Mouse (Mus musculus): ENCODE measurements around the gene Gxylt2.

- TF ChIP-seq EP300 (IDR thresholded peaks at IDR 0.05; ENCODE audit: insufficient read depth, low read depth, low read length) (no peak), CTCF (IDR thresholded peaks at IDR 0.05; ENCODE audit: low read depth, low read length) (no peak)
Observed at GRCm38 (mm10) chr6:100833355-100833754, 128.8 kb downstream of the Gxylt2 start, which contains the start of gene Ppp4r2.
